Mouse (Mus musculus): Measurements from ENCODE around the gene Ccdc163. TPM values are rescaled to one million over a fixed set of nuclear protein-coding genes. Genes with fewer than 3 reads are reported as not detected.

Gene Ccdc163
- polyA plus RNA-seq, 1 experiment from 2014 or later = 35.1 TPM

- DNase-seq (no peak), ATAC-seq (ENCODE audit: insufficient read depth) (no peak)
- WGBS = 76% methylated on average over 5 of the region's 5 CpGs
- H3K27ac ChIP-seq (ENCODE audit: low read depth) = no peak overlapping the region
- H3K9ac ChIP-seq = no peak overlapping the region
- H3K4me3 ChIP-seq (ENCODE audit: low read depth, low read length) = no peak overlapping the region
- H3K27me3 ChIP-seq (ENCODE audit: insufficient read depth, low read length) = no peaks in the 10 kb centered on the region
- H3K36me3 ChIP-seq (ENCODE audit: insufficient read depth) = no peaks in the 10 kb centered on the region
- H3K9me3 ChIP-seq (ENCODE audit: low read depth, low read length) = no peaks in the 10 kb centered on the region
- TF ChIP-seq CTCF (IDR thresholded peaks at IDR 0.05; ENCODE audit: low read depth) = no peak
- H3K4me1 ChIP-seq (ENCODE audit: insufficient read depth) = no peaks in the 10 kb centered on the region
- no peak overlapping the region for H3K4me2 ChIP-seq
Measured at GRCm38 (mm10) chr4:116732355-116732754, 24.0 kb downstream of the Ccdc163 start.

GRCm38 (mm10) chr4:116734996-116735395 lies 26.7 kb downstream of the Ccdc163 start:
- Histone ChIP-seq H3K36me3 (ENCODE audit: insufficient read depth) (no peaks in the 10 kb centered on the region), H3K9me3 (ENCODE audit: low read depth, low read length) (no peaks in the 10 kb centered on the region), H3K4me1 (ENCODE audit: insufficient read depth) (no peaks in the 10 kb centered on the region), H3K4me3 (ENCODE audit: low read depth, low read length) (no peak overlapping the region), H3K27me3 (ENCODE audit: insufficient read depth, low read length) (no peaks in the 10 kb centered on the region), H3K4me2 (no peak overlapping the region), H3K27ac (ENCODE audit: low read depth) (no peak overlapping the region), H3K9ac (no peak overlapping the region)
- 56% methylated on average over 2 of the region's 2 CpGs for WGBS
- no peak for TF ChIP-seq CTCF (IDR thresholded peaks at IDR 0.05; ENCODE audit: low read depth)
- no peak for ATAC-seq (ENCODE audit: insufficient read depth)
- DNase-seq = no peak

- WGBS = 74% methylated on average over 9 of the region's 9 CpGs
- Histone ChIP-seq H3K9ac (no peak overlapping the region), H3K9me3 (ENCODE audit: low read depth, low read length) (no peaks in the 10 kb centered on the region), H3K27ac (ENCODE audit: low read depth) (no peak overlapping the region), H3K36me3 (ENCODE audit: insufficient read depth) (no peaks in the 10 kb centered on the region), H3K4me2 (no peak overlapping the region), H3K27me3 (ENCODE audit: insufficient read depth, low read length) (no peaks in the 10 kb centered on the region), H3K4me3 (ENCODE audit: low read depth, low read length) (no peak overlapping the region), H3K4me1 (ENCODE audit: insufficient read depth) (no peaks in the 10 kb centered on the region)
- no peak for TF ChIP-seq CTCF (IDR thresholded peaks at IDR 0.05; ENCODE audit: low read depth)
- ATAC-seq (ENCODE audit: insufficient read depth) = no peak
- no peak for DNase-seq
Measured at GRCm38 (mm10) chr4:116738972-116739751, 30.9 kb downstream of the Ccdc163 start.

DNA sequence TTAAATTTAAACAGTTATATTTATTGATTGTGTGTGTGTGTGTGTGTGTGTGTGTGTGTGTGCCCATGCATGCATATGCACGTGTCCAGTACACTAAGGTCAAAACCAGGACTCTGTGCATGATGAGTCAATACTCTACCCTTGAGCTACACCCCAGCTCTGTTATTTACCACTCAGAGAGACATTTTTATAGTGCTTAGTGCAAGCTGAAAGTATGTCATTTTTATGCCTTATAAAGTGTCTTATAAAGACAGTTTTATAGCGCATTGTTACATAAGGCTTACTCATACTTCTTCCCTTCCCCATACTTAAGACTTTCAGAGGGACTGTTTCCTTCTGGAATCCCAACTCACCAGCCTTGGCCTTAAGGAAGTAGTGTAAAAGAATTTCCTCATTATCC lies 41.4 kb downstream of the Ccdc163 start:
- TF ChIP-seq CTCF (IDR thresholded peaks at IDR 0.05; ENCODE audit: low read depth) = no peak
- Histone ChIP-seq H3K36me3 (ENCODE audit: insufficient read depth) (no peaks in the 10 kb centered on the region), H3K4me2 (no peak overlapping the region), H3K27ac (ENCODE audit: low read depth) (no peak overlapping the region), H3K4me3 (ENCODE audit: low read depth, low read length) (no peak overlapping the region), H3K4me1 (ENCODE audit: insufficient read depth) (no peaks in the 10 kb centered on the region), H3K9me3 (ENCODE audit: low read depth, low read length) (no peaks in the 10 kb centered on the region), H3K27me3 (ENCODE audit: insufficient read depth, low read length) (no peaks in the 10 kb centered on the region), H3K9ac (no peak overlapping the region)
- WGBS = 90% methylated on average over 2 of the region's 2 CpGs
- ATAC-seq (ENCODE audit: insufficient read depth) (no peak), DNase-seq (no peak)

GRCm38 (mm10) chr4:116761914-116762313 lies 53.6 kb downstream of the Ccdc163 start:
- Histone ChIP-seq H3K27me3 (ENCODE audit: insufficient read depth, low read length) (no peaks in the 10 kb centered on the region), H3K36me3 (ENCODE audit: insufficient read depth) (no peaks in the 10 kb centered on the region), H3K4me3 (ENCODE audit: low read depth, low read length) (no peak overlapping the region), H3K4me2 (no peak overlapping the region), H3K9ac (no peak overlapping the region), H3K9me3 (ENCODE audit: low read depth, low read length) (no peaks in the 10 kb centered on the region), H3K27ac (ENCODE audit: low read depth) (no peak overlapping the region), H3K4me1 (ENCODE audit: insufficient read depth) (no peaks in the 10 kb centered on the region)
- ATAC-seq (ENCODE audit: insufficient read depth) = no peak
- no peak for DNase-seq
- 71% methylated on average over 2 of the region's 2 CpGs for WGBS
- no peak for TF ChIP-seq CTCF (IDR thresholded peaks at IDR 0.05; ENCODE audit: low read depth)

DNA sequence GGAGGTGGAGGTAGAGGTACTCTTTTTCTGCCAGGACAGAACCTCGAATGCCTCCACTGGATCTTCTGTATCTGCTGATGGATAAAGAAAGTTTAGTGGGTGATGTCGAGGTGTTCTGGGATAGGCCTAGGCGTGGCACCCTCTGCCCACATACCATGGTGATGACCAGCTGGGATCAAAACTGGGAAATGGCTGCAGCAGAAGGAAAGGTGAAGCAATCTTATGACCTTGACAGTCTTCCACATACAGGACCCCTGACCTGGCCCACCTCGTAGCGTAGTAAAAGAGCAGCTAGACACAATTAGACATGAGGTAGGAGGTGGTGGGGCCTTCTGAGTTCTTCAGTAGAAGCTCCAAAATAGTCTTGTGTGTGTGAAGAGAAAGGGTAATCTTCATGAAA lies 55.7 kb downstream of the Ccdc163 start:
- WGBS = 89% methylated on average over 5 of the region's 5 CpGs

DNA sequence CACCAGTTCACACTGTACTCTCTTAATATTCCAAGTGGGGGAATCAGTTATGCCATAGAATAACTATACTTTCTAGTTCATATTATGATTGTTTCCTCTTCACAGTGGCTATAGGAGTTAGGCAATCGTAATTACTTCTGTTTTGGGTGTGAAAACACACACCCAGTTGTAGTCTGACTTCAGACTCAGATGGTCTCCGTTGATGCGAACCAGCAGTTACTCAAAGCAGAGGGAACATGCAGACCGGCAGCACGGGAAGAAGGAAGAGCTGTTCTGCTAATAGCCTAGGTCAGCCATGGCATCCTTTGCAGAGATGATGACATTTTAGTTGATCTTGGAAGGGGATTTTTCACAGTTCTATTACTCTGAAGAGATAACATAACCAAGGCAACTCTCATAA lies 60.2 kb downstream of the Ccdc163 start:
- H3K4me3 ChIP-seq (ENCODE audit: low read depth, low read length) = no peak overlapping the region
- H3K4me2 ChIP-seq = no peak overlapping the region
- no peaks in the 10 kb centered on the region for H3K36me3 ChIP-seq (ENCODE audit: insufficient read depth)
- no peak for TF ChIP-seq CTCF (IDR thresholded peaks at IDR 0.05; ENCODE audit: low read depth)
- no peaks in the 10 kb centered on the region for H3K9me3 ChIP-seq (ENCODE audit: low read depth, low read length)
- no peaks in the 10 kb centered on the region for H3K27me3 ChIP-seq (ENCODE audit: insufficient read depth, low read length)
- H3K4me1 ChIP-seq (ENCODE audit: insufficient read depth) = no peaks in the 10 kb centered on the region
- H3K27ac ChIP-seq (ENCODE audit: low read depth) = no peak overlapping the region
- DNase-seq = no peak
- no peak overlapping the region for H3K9ac ChIP-seq
- no peak for ATAC-seq (ENCODE audit: insufficient read depth)
- WGBS = 75% methylated on average over 5 of the region's 5 CpGs

More for the DNA sequence above, 55.7 kb downstream of the Ccdc163 start:
- ATAC-seq (ENCODE audit: insufficient read depth) (no peak), DNase-seq (no peak)
- H3K27me3 ChIP-seq (ENCODE audit: insufficient read depth, low read length) = no peaks in the 10 kb centered on the region
- H3K27ac ChIP-seq (ENCODE audit: low read depth) = no peak overlapping the region
- TF ChIP-seq CTCF (IDR thresholded peaks at IDR 0.05; ENCODE audit: low read depth) = no peak
- H3K4me2 ChIP-seq = no peak overlapping the region
- no peak overlapping the region for H3K9ac ChIP-seq
- H3K4me3 ChIP-seq (ENCODE audit: low read depth, low read length) = no peak overlapping the region
- no peaks in the 10 kb centered on the region for H3K9me3 ChIP-seq (ENCODE audit: low read depth, low read length)
- H3K36me3 ChIP-seq (ENCODE audit: insufficient read depth) = no peaks in the 10 kb centered on the region
- no peaks in the 10 kb centered on the region for H3K4me1 ChIP-seq (ENCODE audit: insufficient read depth)

All from lung, embryonic 14.5 days (tissue).